Mouse (Mus musculus): Measurements from ENCODE around the gene Adsl. TPM values are rescaled to one million over a fixed set of nuclear protein-coding genes. Genes with fewer than 3 reads are reported as not detected.

Gene Adsl
- polyA plus RNA-seq, 1 experiment, result 55.2 TPM

- TF ChIP-seq POLR2A (IDR thresholded peaks at IDR 0.05; ENCODE audit: borderline replicate concordance, extremely low read depth, low read depth, low read length), result no peak
- no peak for TF ChIP-seq CTCF (IDR thresholded peaks at IDR 0.05; ENCODE audit: insufficient read depth, low read length)
- Histone ChIP-seq H3K4me1 (ENCODE audit: control insufficient read depth, insufficient read depth, low read length) (no peaks in the 10 kb centered on the region), H3K4me3 (replicated peaks; ENCODE audit: extremely low read depth, low read depth, low read length) (no peak overlapping the region)
- WGBS, result 64% methylated on average over 4 of the region's 4 CpGs
- no peak for DNase-seq
Observed at GRCm38 (mm10) chr15:80938615-80939014, 9.7 kb upstream of the Adsl start.

GRCm38 (mm10) chr15:80939401-80939800 lies 8.9 kb upstream of the Adsl start:
- Histone ChIP-seq H3K4me3 (replicated peaks; ENCODE audit: extremely low read depth, low read depth, low read length) (no peak overlapping the region), H3K4me1 (ENCODE audit: control insufficient read depth, insufficient read depth, low read length) (no peaks in the 10 kb centered on the region)
- WGBS, result 77% methylated on average over 5 of the region's 5 CpGs
- TF ChIP-seq CTCF (IDR thresholded peaks at IDR 0.05; ENCODE audit: insufficient read depth, low read length) (no peak), POLR2A (IDR thresholded peaks at IDR 0.05; ENCODE audit: borderline replicate concordance, extremely low read depth, low read depth, low read length) (no peak)
- no peak for DNase-seq

- no peaks in the 10 kb centered on the region for H3K4me1 ChIP-seq (ENCODE audit: control insufficient read depth, insufficient read depth, low read length)
- no peak for DNase-seq
- TF ChIP-seq CTCF (IDR thresholded peaks at IDR 0.05; ENCODE audit: insufficient read depth, low read length) (no peak), POLR2A (IDR thresholded peaks at IDR 0.05; ENCODE audit: borderline replicate concordance, extremely low read depth, low read depth, low read length) (no peak)
- H3K4me3 ChIP-seq (replicated peaks; ENCODE audit: extremely low read depth, low read depth, low read length), result no peak overlapping the region
- 77% methylated on average over 6 of the region's 6 CpGs for WGBS
Observed at GRCm38 (mm10) chr15:80941468-80942040, 6.7 kb upstream of the Adsl start.

- DNase-seq, result no peak
- H3K4me3 ChIP-seq (replicated peaks; ENCODE audit: extremely low read depth, low read depth, low read length), result no peak overlapping the region
- 46% methylated on average over 3 of the region's 3 CpGs for WGBS
- TF ChIP-seq POLR2A (IDR thresholded peaks at IDR 0.05; ENCODE audit: borderline replicate concordance, extremely low read depth, low read depth, low read length) (no peak), CTCF (IDR thresholded peaks at IDR 0.05; ENCODE audit: insufficient read depth, low read length) (peak; percentile 71)
- H3K4me1 ChIP-seq (ENCODE audit: control insufficient read depth, insufficient read depth, low read length), result peaks cover 7% of the 10 kb centered on the region
Observed at GRCm38 (mm10) chr15:80945851-80946250, 2.4 kb upstream of the Adsl start.

- 43% methylated on average over 4 of the region's 4 CpGs for WGBS
- TF ChIP-seq CTCF (IDR thresholded peaks at IDR 0.05; ENCODE audit: insufficient read depth, low read length) (no peak), POLR2A (IDR thresholded peaks at IDR 0.05; ENCODE audit: borderline replicate concordance, extremely low read depth, low read depth, low read length) (no peak)
- H3K4me1 ChIP-seq (ENCODE audit: control insufficient read depth, insufficient read depth, low read length), result peaks cover 7% of the 10 kb centered on the region
- H3K4me3 ChIP-seq (replicated peaks; ENCODE audit: extremely low read depth, low read depth, low read length), result peak overlapping the region; percentile 21
- no peak for DNase-seq
Observed at GRCm38 (mm10) chr15:80949431-80949830, 1.1 kb downstream of the Adsl start.

GRCm38 (mm10) chr15:80950055-80950454 lies 1.8 kb downstream of the Adsl start:
- H3K4me1 ChIP-seq (ENCODE audit: control insufficient read depth, insufficient read depth, low read length), result peaks cover 7% of the 10 kb centered on the region
- 69% methylated on average over 7 of the region's 7 CpGs for WGBS
- TF ChIP-seq POLR2A (IDR thresholded peaks at IDR 0.05; ENCODE audit: borderline replicate concordance, extremely low read depth, low read depth, low read length) (no peak), CTCF (IDR thresholded peaks at IDR 0.05; ENCODE audit: insufficient read depth, low read length) (no peak)
- no peak overlapping the region for H3K4me3 ChIP-seq (replicated peaks; ENCODE audit: extremely low read depth, low read depth, low read length)
- DNase-seq, result no peak

- no peak for DNase-seq
- TF ChIP-seq POLR2A (IDR thresholded peaks at IDR 0.05; ENCODE audit: borderline replicate concordance, extremely low read depth, low read depth, low read length), result no peak
- no peak for TF ChIP-seq CTCF (IDR thresholded peaks at IDR 0.05; ENCODE audit: insufficient read depth, low read length)
- WGBS, result 81% methylated on average over 9 of the region's 9 CpGs
- no peak overlapping the region for H3K4me3 ChIP-seq (replicated peaks; ENCODE audit: extremely low read depth, low read depth, low read length)
- peaks cover 6% of the 10 kb centered on the region for H3K4me1 ChIP-seq (ENCODE audit: control insufficient read depth, insufficient read depth, low read length)
Observed at GRCm38 (mm10) chr15:80953971-80954370, 5.7 kb downstream of the Adsl start.

GRCm38 (mm10) chr15:80954861-80955260 lies 6.6 kb downstream of the Adsl start:
- no peak for DNase-seq
- WGBS, result 85% methylated on average over 3 of the region's 3 CpGs
- H3K4me3 ChIP-seq (replicated peaks; ENCODE audit: extremely low read depth, low read depth, low read length), result no peak overlapping the region
- no peaks in the 10 kb centered on the region for H3K4me1 ChIP-seq (ENCODE audit: control insufficient read depth, insufficient read depth, low read length)
- TF ChIP-seq POLR2A (IDR thresholded peaks at IDR 0.05; ENCODE audit: borderline replicate concordance, extremely low read depth, low read depth, low read length), result no peak
- TF ChIP-seq CTCF (IDR thresholded peaks at IDR 0.05; ENCODE audit: insufficient read depth, low read length), result no peak

- 93% methylated on average over 12 of the region's 12 CpGs for WGBS
- TF ChIP-seq POLR2A (IDR thresholded peaks at IDR 0.05; ENCODE audit: borderline replicate concordance, extremely low read depth, low read depth, low read length), result no peak
- no peak for TF ChIP-seq CTCF (IDR thresholded peaks at IDR 0.05; ENCODE audit: insufficient read depth, low read length)
- Histone ChIP-seq H3K4me1 (ENCODE audit: control insufficient read depth, insufficient read depth, low read length) (no peaks in the 10 kb centered on the region), H3K4me3 (replicated peaks; ENCODE audit: extremely low read depth, low read depth, low read length) (no peak overlapping the region)
- no peak for DNase-seq
Observed at GRCm38 (mm10) chr15:80955836-80956438, 7.6 kb downstream of the Adsl start.

- Histone ChIP-seq H3K4me3 (replicated peaks; ENCODE audit: extremely low read depth, low read depth, low read length) (no peak overlapping the region), H3K4me1 (ENCODE audit: control insufficient read depth, insufficient read depth, low read length) (no peaks in the 10 kb centered on the region)
- no peak for TF ChIP-seq POLR2A (IDR thresholded peaks at IDR 0.05; ENCODE audit: borderline replicate concordance, extremely low read depth, low read depth, low read length)
- no peak for TF ChIP-seq CTCF (IDR thresholded peaks at IDR 0.05; ENCODE audit: insufficient read depth, low read length)
- DNase-seq, result no peak
- WGBS, result 77% methylated on average over 1 of the region's 1 CpGs
Observed at GRCm38 (mm10) chr15:80969371-80969770, 21.1 kb downstream of the Adsl start.

All from lung, adult 2 months (tissue).